Mouse (Mus musculus): Measurements from ENCODE around the gene Uox.

The Uox gene

DNA sequence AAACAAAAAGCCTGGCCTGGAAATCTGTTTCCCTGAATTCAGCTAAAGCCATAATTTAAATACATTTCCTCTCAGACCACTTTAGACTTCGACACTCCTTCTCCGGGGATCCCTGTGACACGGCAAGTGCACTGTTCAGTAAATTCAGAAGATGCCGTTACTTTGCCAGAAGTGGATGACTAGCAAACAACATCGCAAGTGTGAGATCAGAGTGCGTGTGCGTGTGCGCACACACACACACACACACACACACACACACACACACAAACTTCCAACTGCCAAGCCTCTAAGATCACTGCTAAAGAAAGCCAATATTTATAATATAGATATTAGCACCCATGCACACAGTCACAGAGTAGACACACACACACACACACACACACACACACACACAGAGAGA lies 111.5 kb downstream of the Uox start:
- DNase-seq (ENCODE audit: low read depth, low spot score), result no peak

Measured in retina, postnatal 7 days (tissue).